Mouse (Mus musculus) lung, embryonic 15.5 days (tissue): ENCODE results near the gene Sh3gl2. TPM values are rescaled to one million over a fixed set of nuclear protein-coding genes. Genes with fewer than 3 reads are reported as not detected.

Experiments
- ATAC-seq: fragments of 200-750 bp; cut with Nextera tagmentation; 2 replicates; pipeline ENCODE4 v1.8.0; 2017; ENCODE audit warnings: moderate number of reproducible peaks, borderline replicate concordance; ENCODE audit not compliant: low FRiP score, low TSS enrichment; ENCODE audit errors: extremely low read depth
- H3K27ac ChIP-seq: fragments of 300-500 bp; sonication (generic); 2 replicates; pipeline ENCODE4 v1.5.1; 2015; ENCODE audit warnings: moderate library complexity, mild to moderate bottlenecking, inconsistent platforms
- H3K27me3 ChIP-seq: fragments of 300-500 bp; sonication (generic); 2 replicates; pipeline ENCODE4 v1.6.1; 2015; ENCODE audit warnings: inconsistent platforms
- H3K36me3 ChIP-seq: fragments of 300-500 bp; sonication (generic); 2 replicates; pipeline ENCODE4 v1.6.1; 2015; ENCODE audit warnings: inconsistent platforms
- H3K4me1 ChIP-seq: fragments of 300-500 bp; sonication (generic); 2 replicates; pipeline ENCODE4 v1.6.1; 2015; ENCODE audit warnings: inconsistent platforms
- H3K4me2 ChIP-seq: fragments of 300-500 bp; sonication (generic); 2 replicates; pipeline ENCODE4 v1.6.1; 2015; ENCODE audit warnings: inconsistent platforms, mild to moderate bottlenecking, moderate library complexity
- H3K4me3 ChIP-seq: fragments of 300-500 bp; sonication (generic); 2 replicates; pipeline ENCODE4 v1.5.1; 2015; ENCODE audit warnings: mild to moderate bottlenecking, inconsistent platforms
- H3K9ac ChIP-seq: fragments of 300-500 bp; sonication (generic); 2 replicates; pipeline ENCODE4 v1.6.1; 2015; ENCODE audit warnings: inconsistent platforms
- H3K9me3 ChIP-seq: fragments of 300-500 bp; sonication (generic); 2 replicates; pipeline ENCODE4 v1.6.1; 2016; ENCODE audit warnings: inconsistent platforms
- WGBS: fragments of 180-500 bp; shearing (Covaris S2); methylation state at CpG from one replicate; pipeline ENCODE4 v1.1.7; 2015; 5-methylcytosine and 5-hydroxymethylcytosine counted together
- polyA plus RNA-seq: library from polyadenylated mRNA; unstranded; fragments of >200 nt; fragmentation: Nextera tagmentation; extraction: Ambion mirVana; gene quantifications from 2 replicates; pipeline ENCODE4 v1.2.1, GENCODE M21; 2015

Gene Sh3gl2
- polyA plus RNA-seq, 1 experiment from 2014 or later = 7.0 TPM

- no peaks in the 10 kb centered on the region for H3K36me3 ChIP-seq
- no peaks in the 10 kb centered on the region for H3K9me3 ChIP-seq
- WGBS = 58% methylated on average over 3 of the region's 3 CpGs
- no peak overlapping the region for H3K9ac ChIP-seq
- H3K4me2 ChIP-seq = no peak overlapping the region
- H3K27me3 ChIP-seq = peaks cover 46% of the 10 kb centered on the region
- H3K27ac ChIP-seq = no peak overlapping the region
- ATAC-seq = no peak
- H3K4me3 ChIP-seq = no peak overlapping the region
- peaks cover 6% of the 10 kb centered on the region for H3K4me1 ChIP-seq
Observed at GRCm38 (mm10) chr4:85206675-85207400, 1.9 kb downstream of the Sh3gl2 start.

- no peak overlapping the region for H3K4me2 ChIP-seq
- no peak overlapping the region for H3K9ac ChIP-seq
- peaks cover 6% of the 10 kb centered on the region for H3K4me1 ChIP-seq
- H3K4me3 ChIP-seq = no peak overlapping the region
- no peak for ATAC-seq
- 90% methylated on average over 9 of the region's 9 CpGs for WGBS
- no peak overlapping the region for H3K27ac ChIP-seq
- H3K27me3 ChIP-seq = peaks cover 46% of the 10 kb centered on the region
- no peaks in the 10 kb centered on the region for H3K36me3 ChIP-seq
- H3K9me3 ChIP-seq = no peaks in the 10 kb centered on the region
Observed at GRCm38 (mm10) chr4:85207515-85207914, 2.6 kb downstream of the Sh3gl2 start.

GRCm38 (mm10) chr4:85208531-85208930 lies 3.6 kb downstream of the Sh3gl2 start:
- ATAC-seq = no peak
- Histone ChIP-seq H3K36me3 (no peaks in the 10 kb centered on the region), H3K9ac (no peak overlapping the region), H3K27me3 (peaks cover 37% of the 10 kb centered on the region), H3K9me3 (no peaks in the 10 kb centered on the region), H3K4me1 (peaks cover 6% of the 10 kb centered on the region), H3K4me3 (no peak overlapping the region), H3K27ac (no peak overlapping the region), H3K4me2 (no peak overlapping the region)
- 76% methylated on average over 1 of the region's 1 CpGs for WGBS

GRCm38 (mm10) chr4:85210953-85211352 lies 6.0 kb downstream of the Sh3gl2 start:
- Histone ChIP-seq H3K4me1 (no peaks in the 10 kb centered on the region), H3K36me3 (no peaks in the 10 kb centered on the region), H3K9ac (no peak overlapping the region), H3K4me2 (no peak overlapping the region), H3K9me3 (no peaks in the 10 kb centered on the region), H3K4me3 (no peak overlapping the region), H3K27me3 (peaks cover 14% of the 10 kb centered on the region), H3K27ac (no peak overlapping the region)
- 75% methylated on average over 3 of the region's 3 CpGs for WGBS
- no peak for ATAC-seq

GRCm38 (mm10) chr4:85217003-85217402 lies 12.1 kb downstream of the Sh3gl2 start:
- Histone ChIP-seq H3K27ac (no peak overlapping the region), H3K27me3 (no peaks in the 10 kb centered on the region), H3K9ac (no peak overlapping the region), H3K4me2 (no peak overlapping the region), H3K4me3 (no peak overlapping the region), H3K4me1 (0 out of 2 replicates have a peak, but pooled peaks cover 3% of the 10 kb centered on the region), H3K36me3 (no peaks in the 10 kb centered on the region), H3K9me3 (no peaks in the 10 kb centered on the region)
- ATAC-seq = no peak
- 20% methylated on average over 4 of the region's 4 CpGs for WGBS

GRCm38 (mm10) chr4:85222716-85223115 lies 17.8 kb downstream of the Sh3gl2 start:
- Histone ChIP-seq H3K27ac (no peak overlapping the region), H3K4me3 (no peak overlapping the region), H3K9ac (no peak overlapping the region), H3K4me2 (no peak overlapping the region), H3K9me3 (no peaks in the 10 kb centered on the region), H3K27me3 (no peaks in the 10 kb centered on the region), H3K36me3 (no peaks in the 10 kb centered on the region), H3K4me1 (no peaks in the 10 kb centered on the region)
- whole genome bisulfite sequencing = 75% methylated on average over 5 of the region's 5 CpGs
- no peak for ATAC-seq

- no peak overlapping the region for H3K4me2 ChIP-seq
- H3K27me3 ChIP-seq = no peaks in the 10 kb centered on the region
- H3K27ac ChIP-seq = no peak overlapping the region
- no peak overlapping the region for H3K9ac ChIP-seq
- WGBS = 80% methylated on average over 5 of the region's 5 CpGs
- no peak for ATAC-seq
- H3K4me1 ChIP-seq = no peaks in the 10 kb centered on the region
- H3K9me3 ChIP-seq = no peaks in the 10 kb centered on the region
- H3K36me3 ChIP-seq = no peaks in the 10 kb centered on the region
- H3K4me3 ChIP-seq = no peak overlapping the region
Observed at GRCm38 (mm10) chr4:85226731-85227130, 21.8 kb downstream of the Sh3gl2 start.

GRCm38 (mm10) chr4:85227664-85228588 lies 23.0 kb downstream of the Sh3gl2 start:
- H3K9me3 ChIP-seq = no peaks in the 10 kb centered on the region
- no peaks in the 10 kb centered on the region for H3K36me3 ChIP-seq
- no peak overlapping the region for H3K4me3 ChIP-seq
- no peaks in the 10 kb centered on the region for H3K27me3 ChIP-seq
- H3K4me1 ChIP-seq = no peaks in the 10 kb centered on the region
- H3K9ac ChIP-seq = no peak overlapping the region
- WGBS = 56% methylated on average over 9 of the region's 9 CpGs
- ATAC-seq = no peak
- no peak overlapping the region for H3K4me2 ChIP-seq
- no peak overlapping the region for H3K27ac ChIP-seq

GRCm38 (mm10) chr4:85228589-85228948 lies 23.6 kb downstream of the Sh3gl2 start:
- Histone ChIP-seq H3K4me3 (no peak overlapping the region), H3K9ac (no peak overlapping the region), H3K4me2 (no peak overlapping the region), H3K27me3 (no peaks in the 10 kb centered on the region), H3K36me3 (no peaks in the 10 kb centered on the region), H3K9me3 (no peaks in the 10 kb centered on the region), H3K27ac (no peak overlapping the region), H3K4me1 (no peaks in the 10 kb centered on the region)
- WGBS = 87% methylated on average over 5 of the region's 5 CpGs
- ATAC-seq = no peak

GRCm38 (mm10) chr4:85232386-85233381 lies 27.8 kb downstream of the Sh3gl2 start:
- Histone ChIP-seq H3K36me3 (no peaks in the 10 kb centered on the region), H3K27ac (no peak overlapping the region), H3K4me3 (no peak overlapping the region), H3K9ac (no peak overlapping the region), H3K4me1 (no peaks in the 10 kb centered on the region), H3K9me3 (no peaks in the 10 kb centered on the region), H3K4me2 (no peak overlapping the region), H3K27me3 (no peaks in the 10 kb centered on the region)
- ATAC-seq = no peak
- WGBS = 57% methylated on average over 14 of the region's 14 CpGs

- Histone ChIP-seq H3K4me2 (no peak overlapping the region), H3K27ac (no peak overlapping the region), H3K4me3 (no peak overlapping the region), H3K27me3 (no peaks in the 10 kb centered on the region), H3K4me1 (no peaks in the 10 kb centered on the region), H3K9me3 (no peaks in the 10 kb centered on the region), H3K9ac (no peak overlapping the region), H3K36me3 (no peaks in the 10 kb centered on the region)
- ATAC-seq = no peak
- 79% methylated on average over 3 of the region's 3 CpGs for WGBS
Observed at GRCm38 (mm10) chr4:85241675-85242074, 36.7 kb downstream of the Sh3gl2 start.
